Mouse (Mus musculus) left cerebral cortex, adult 11 months (tissue): ENCODE measurements around the gene Chst3.
"Not testable (repeated sequence)": the region's sequence is repeated elsewhere in the genome, so short reads cannot be mapped to it uniquely, and the experiment has no call there.

Experiments used
- DNase-seq: peaks from one replicate; pipeline ENCODE4 v3.0.0; 2022; ENCODE audit warnings: low spot score

The Chst3 gene

GRCm38 (mm10) chr10:60218591-60219499, at the start of gene Chst3:
TSS of gene Chst3 (minus strand) at chr10:60219260.
- no peak for DNase-seq

GRCm38 (mm10) chr10:60268738-60269137, 49.7 kb upstream of the Chst3 start:
- no peak for DNase-seq

- no peak for DNase-seq
Observed at GRCm38 (mm10) chr10:60266842-60267401, 47.9 kb upstream of the Chst3 start.

GRCm38 (mm10) chr10:60265252-60265651, 46.2 kb upstream of the Chst3 start:
- DNase-seq, result no peak

GRCm38 (mm10) chr10:60263351-60263750, 44.3 kb upstream of the Chst3 start:
- DNase-seq, result no peak

GRCm38 (mm10) chr10:60262386-60262785, 43.3 kb upstream of the Chst3 start:
- DNase-seq, result peak; percentile 80

GRCm38 (mm10) chr10:60261530-60261929, 42.5 kb upstream of the Chst3 start:
- no peak for DNase-seq

- DNase-seq, result no peak
Observed at GRCm38 (mm10) chr10:60260557-60261294, 41.7 kb upstream of the Chst3 start.

- no peak for DNase-seq
Observed at GRCm38 (mm10) chr10:60257261-60257825, 38.3 kb upstream of the Chst3 start.

- DNase-seq, result no peak
Observed at GRCm38 (mm10) chr10:60256088-60256487, 37.0 kb upstream of the Chst3 start.

- no peak for DNase-seq
Observed at GRCm38 (mm10) chr10:60252606-60253005, 33.5 kb upstream of the Chst3 start.

GRCm38 (mm10) chr10:60252187-60252586, 33.1 kb upstream of the Chst3 start:
- no peak for DNase-seq

GRCm38 (mm10) chr10:60250426-60250965, 31.4 kb upstream of the Chst3 start:
- no peak for DNase-seq

GRCm38 (mm10) chr10:60248345-60248744, 29.3 kb upstream of the Chst3 start:
- not testable (repeated sequence) for DNase-seq

GRCm38 (mm10) chr10:60246519-60246918, 27.5 kb upstream of the Chst3 start:
- no peak for DNase-seq

- DNase-seq, result no peak
Observed at GRCm38 (mm10) chr10:60245635-60246034, 26.6 kb upstream of the Chst3 start.

GRCm38 (mm10) chr10:60245041-60245440, 26.0 kb upstream of the Chst3 start:
- peak; percentile 88 for DNase-seq

GRCm38 (mm10) chr10:60243941-60244340, 24.9 kb upstream of the Chst3 start:
- no peak for DNase-seq

- DNase-seq, result no peak
Observed at GRCm38 (mm10) chr10:60240416-60240815, 21.4 kb upstream of the Chst3 start.

GRCm38 (mm10) chr10:60237475-60238154, 18.6 kb upstream of the Chst3 start:
- no peak for DNase-seq

- DNase-seq, result not testable (repeated sequence)
Observed at GRCm38 (mm10) chr10:60235876-60236275, 16.8 kb upstream of the Chst3 start.
